Mouse (Mus musculus): ENCODE results near the gene Rybp. TPM values are rescaled to one million over a fixed set of nuclear protein-coding genes. Genes with fewer than 3 reads are reported as not detected.
A peak's percentile ranks its signal among the peaks of the same experiment; 100 is the strongest.

Rybp gene
- polyA plus RNA-seq, 2 experiments, result 17.2 to 59.0 TPM

DNA sequence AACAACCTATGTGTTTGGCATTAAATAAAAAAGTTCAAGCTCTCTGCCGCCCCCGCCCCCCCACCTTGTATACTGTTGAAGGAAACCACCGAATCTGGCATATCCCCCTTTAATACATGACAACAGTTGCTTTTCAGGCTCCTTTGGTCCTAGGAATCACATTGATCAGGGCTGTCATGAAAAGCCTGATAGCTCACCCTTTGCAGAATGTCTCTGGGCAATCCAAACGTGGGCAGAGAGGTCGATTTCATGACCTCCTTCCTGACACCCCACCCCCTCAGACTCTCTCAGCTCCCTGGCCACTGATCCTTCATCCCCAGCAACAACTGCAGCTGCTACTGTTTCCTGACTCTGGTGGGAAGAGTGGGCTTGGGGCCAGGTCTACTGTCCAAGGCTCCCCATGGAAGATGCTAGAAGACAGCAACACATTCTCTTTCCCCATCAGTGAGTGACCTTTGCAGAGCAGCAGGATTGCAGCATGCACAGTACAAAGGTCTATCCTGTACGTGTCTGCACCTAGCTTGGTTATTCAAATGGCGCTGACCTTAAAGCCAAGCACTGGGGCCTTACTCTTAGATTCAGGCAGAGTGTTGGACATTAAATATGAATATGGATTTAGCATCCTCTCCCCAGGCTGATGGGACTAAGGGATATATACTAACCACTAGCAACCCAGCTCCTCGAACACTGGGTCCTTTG, 14.3 kb upstream of the Rybp start:
- H3K27ac ChIP-seq (replicated peaks; ENCODE audit: low read depth, low read length), result no peak overlapping the region
- H3K4me3 ChIP-seq (replicated peaks; ENCODE audit: low read length), result no peak overlapping the region
- no peak for TF ChIP-seq POLR2A (IDR thresholded peaks at IDR 0.05; ENCODE audit: borderline replicate concordance, extremely low read depth, insufficient read depth, insufficient read length)
- no peak overlapping the region for H3K4me2 ChIP-seq (replicated peaks; ENCODE audit: low read depth, low read length, severe bottlenecking)
- H3K9me3 ChIP-seq (ENCODE audit: control insufficient read depth, low read length), result no peaks in the 10 kb centered on the region
- H3K9ac ChIP-seq (ENCODE audit: low read depth, low read length, severe bottlenecking), result no peak overlapping the region
- no peak for ATAC-seq (ENCODE audit: low FRiP score, low read depth)
- H3K4me1 ChIP-seq (ENCODE audit: control insufficient read depth, insufficient read depth, low read length), result peaks cover 12% of the 10 kb centered on the region; the same call in 1 of the 2 replicates
- DNase-seq (ENCODE audit: low spot score), result no peak
- H3K27me3 ChIP-seq (ENCODE audit: control insufficient read depth, insufficient read depth, low read length), result no peaks in the 10 kb centered on the region
- H3K36me3 ChIP-seq (ENCODE audit: control insufficient read depth, insufficient read depth, low read length), result no peaks in the 10 kb centered on the region
- 59% methylated on average over 8 of the region's 8 CpGs for WGBS

- Histone ChIP-seq H3K9me3 (ENCODE audit: control insufficient read depth, low read length) (no peaks in the 10 kb centered on the region), H3K4me2 (replicated peaks; ENCODE audit: low read depth, low read length, severe bottlenecking) (no peak overlapping the region), H3K27me3 (ENCODE audit: control insufficient read depth, insufficient read depth, low read length) (no peaks in the 10 kb centered on the region), H3K27ac (replicated peaks; ENCODE audit: low read depth, low read length) (no peak overlapping the region), H3K4me1 (ENCODE audit: control insufficient read depth, insufficient read depth, low read length) (peaks cover 12% of the 10 kb centered on the region; the same call in 1 of the 2 replicates), H3K4me3 (replicated peaks; ENCODE audit: low read length) (no peak overlapping the region), H3K36me3 (ENCODE audit: control insufficient read depth, insufficient read depth, low read length) (no peaks in the 10 kb centered on the region), H3K9ac (ENCODE audit: low read depth, low read length, severe bottlenecking) (no peak overlapping the region)
- TF ChIP-seq POLR2A (IDR thresholded peaks at IDR 0.05; ENCODE audit: borderline replicate concordance, extremely low read depth, insufficient read depth, insufficient read length), result no peak
- ATAC-seq (ENCODE audit: low FRiP score, low read depth) (no peak), DNase-seq (ENCODE audit: low spot score) (no peak)
- 12% methylated on average over 3 of the region's 3 CpGs for WGBS
These were observed 13.5 kb upstream of the Rybp start for GRCm38 (mm10) chr6:100300831-100301230.

DNA sequence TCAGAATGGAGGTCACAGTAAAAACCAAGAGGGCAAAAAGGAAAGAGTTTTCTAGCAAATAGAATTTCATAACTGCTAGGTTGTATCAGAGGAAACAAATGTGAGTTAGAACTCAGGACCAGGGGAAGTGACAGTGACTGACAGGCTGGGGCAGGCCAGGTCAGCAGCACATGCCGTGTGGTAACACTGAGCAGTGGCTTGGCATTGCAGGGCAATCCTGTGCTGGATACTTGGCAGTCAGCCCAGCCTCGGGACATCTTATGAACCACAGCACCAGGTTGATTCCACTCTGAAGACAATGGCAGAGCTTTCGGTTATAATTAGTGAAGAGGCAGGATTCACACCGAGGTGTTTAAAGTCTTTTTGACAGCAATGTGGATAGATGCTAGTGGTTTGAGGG, 11.7 kb upstream of the Rybp start:
- 65% methylated on average over 4 of the region's 4 CpGs for WGBS
- DNase-seq (ENCODE audit: low spot score), result no peak
- no peaks in the 10 kb centered on the region for H3K27me3 ChIP-seq (ENCODE audit: control insufficient read depth, insufficient read depth, low read length)
- no peaks in the 10 kb centered on the region for H3K36me3 ChIP-seq (ENCODE audit: control insufficient read depth, insufficient read depth, low read length)
- TF ChIP-seq POLR2A (IDR thresholded peaks at IDR 0.05; ENCODE audit: borderline replicate concordance, extremely low read depth, insufficient read depth, insufficient read length), result no peak
- H3K9me3 ChIP-seq (ENCODE audit: control insufficient read depth, low read length), result no peaks in the 10 kb centered on the region
- peaks cover 12% of the 10 kb centered on the region; the same call in 1 of the 2 replicates for H3K4me1 ChIP-seq (ENCODE audit: control insufficient read depth, insufficient read depth, low read length)
- H3K4me3 ChIP-seq (replicated peaks; ENCODE audit: low read length), result no peak overlapping the region
- ATAC-seq (ENCODE audit: low FRiP score, low read depth), result no peak
- no peak overlapping the region for H3K27ac ChIP-seq (replicated peaks; ENCODE audit: low read depth, low read length)
- H3K9ac ChIP-seq (ENCODE audit: low read depth, low read length, severe bottlenecking), result no peak overlapping the region
- H3K4me2 ChIP-seq (replicated peaks; ENCODE audit: low read depth, low read length, severe bottlenecking), result no peak overlapping the region

- WGBS, result 73% methylated on average over 8 of the region's 8 CpGs
- DNase-seq (ENCODE audit: low spot score) (peak; percentile 6), ATAC-seq (ENCODE audit: low FRiP score, low read depth) (no peak)
- no peak overlapping the region for H3K4me3 ChIP-seq (replicated peaks; ENCODE audit: low read length)
- H3K4me2 ChIP-seq (replicated peaks; ENCODE audit: low read depth, low read length, severe bottlenecking), result no peak overlapping the region
- no peaks in the 10 kb centered on the region for H3K9me3 ChIP-seq (ENCODE audit: control insufficient read depth, low read length)
- H3K9ac ChIP-seq (ENCODE audit: low read depth, low read length, severe bottlenecking), result no peak overlapping the region
- H3K4me1 ChIP-seq (ENCODE audit: control insufficient read depth, insufficient read depth, low read length), result peaks cover 12% of the 10 kb centered on the region; the same call in 1 of the 2 replicates
- H3K36me3 ChIP-seq (ENCODE audit: control insufficient read depth, insufficient read depth, low read length), result no peaks in the 10 kb centered on the region
- TF ChIP-seq POLR2A (IDR thresholded peaks at IDR 0.05; ENCODE audit: borderline replicate concordance, extremely low read depth, insufficient read depth, insufficient read length), result no peak
- no peaks in the 10 kb centered on the region for H3K27me3 ChIP-seq (ENCODE audit: control insufficient read depth, insufficient read depth, low read length)
- H3K27ac ChIP-seq (replicated peaks; ENCODE audit: low read depth, low read length), result no peak overlapping the region
These were observed 10.3 kb upstream of the Rybp start for GRCm38 (mm10) chr6:100297536-100297935.

DNA sequence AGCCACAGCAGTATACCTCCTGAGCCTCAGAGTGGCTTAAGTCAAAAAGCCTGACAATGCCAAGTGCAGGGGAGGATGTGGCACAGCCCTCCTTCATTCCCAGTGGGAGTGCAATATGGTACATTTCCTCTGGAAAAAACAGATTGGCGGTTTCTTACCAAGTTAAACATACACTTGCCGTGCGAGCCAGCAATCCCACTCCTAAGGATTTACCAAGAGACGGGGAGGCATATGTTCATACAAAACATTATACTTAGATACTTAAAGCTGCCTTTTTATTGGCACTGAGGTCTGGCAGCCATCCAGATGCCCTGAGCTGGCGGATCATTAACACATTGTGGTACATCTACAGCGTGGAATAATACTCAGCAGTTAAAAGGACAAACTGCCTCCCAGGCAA, 5.1 kb upstream of the Rybp start:
- 0 out of 2 replicates have a peak, but pooled peaks cover 4% of the 10 kb centered on the region for H3K27me3 ChIP-seq (ENCODE audit: control insufficient read depth, insufficient read depth, low read length)
- H3K36me3 ChIP-seq (ENCODE audit: control insufficient read depth, insufficient read depth, low read length), result no peaks in the 10 kb centered on the region
- no peak for DNase-seq (ENCODE audit: low spot score)
- no peak for TF ChIP-seq POLR2A (IDR thresholded peaks at IDR 0.05; ENCODE audit: borderline replicate concordance, extremely low read depth, insufficient read depth, insufficient read length)
- H3K4me1 ChIP-seq (ENCODE audit: control insufficient read depth, insufficient read depth, low read length), result peaks cover 5% of the 10 kb centered on the region
- 76% methylated on average over 6 of the region's 6 CpGs for WGBS
- no peak overlapping the region for H3K4me2 ChIP-seq (replicated peaks; ENCODE audit: low read depth, low read length, severe bottlenecking)
- no peak for ATAC-seq (ENCODE audit: low FRiP score, low read depth)
- H3K9ac ChIP-seq (ENCODE audit: low read depth, low read length, severe bottlenecking), result no peak overlapping the region
- H3K4me3 ChIP-seq (replicated peaks; ENCODE audit: low read length), result no peak overlapping the region
- no peaks in the 10 kb centered on the region for H3K9me3 ChIP-seq (ENCODE audit: control insufficient read depth, low read length)
- no peak overlapping the region for H3K27ac ChIP-seq (replicated peaks; ENCODE audit: low read depth, low read length)

Measured in limb, embryonic 14.5 days (tissue).